Mouse (Mus musculus) lung, postnatal 0 days (tissue): ENCODE results near the gene Serp1.

ENCODE experiments used
- CTCF ChIP-seq: IDR thresholded peaks from 2 replicates; pipeline ENCODE4 v1.5.1; 2016; ENCODE audit warnings: antibody characterized with exemption, mild to moderate bottlenecking
- EP300 ChIP-seq: IDR thresholded peaks from 2 replicates; pipeline ENCODE4 v1.6.1; 2016; ENCODE audit warnings: antibody characterized with exemption, mild to moderate bottlenecking, control low read depth

DNA sequence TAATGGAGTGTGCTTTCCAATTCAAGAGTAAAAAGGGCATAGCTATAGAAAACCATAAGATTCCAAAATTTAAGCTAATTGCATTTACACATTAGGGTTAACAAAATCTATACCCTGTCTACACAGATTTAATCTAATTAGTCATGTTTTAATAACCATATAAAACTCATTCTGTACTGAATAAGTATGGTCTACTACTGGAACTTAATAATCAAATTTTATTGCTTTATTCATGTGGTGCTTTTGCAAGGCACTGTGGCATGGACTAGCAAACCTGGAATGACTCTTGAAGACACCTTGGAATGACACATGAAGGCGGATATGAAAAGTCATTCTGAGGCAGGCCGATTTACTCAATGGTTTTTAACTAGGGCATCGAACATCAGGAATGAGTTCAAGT lies 2.3 kb downstream of the Serp1 start:
- TF ChIP-seq CTCF: no peak
- no peak for TF ChIP-seq EP300
